Mouse (Mus musculus): Measurements from ENCODE around the gene Ppcdc.

The Ppcdc gene

DNA sequence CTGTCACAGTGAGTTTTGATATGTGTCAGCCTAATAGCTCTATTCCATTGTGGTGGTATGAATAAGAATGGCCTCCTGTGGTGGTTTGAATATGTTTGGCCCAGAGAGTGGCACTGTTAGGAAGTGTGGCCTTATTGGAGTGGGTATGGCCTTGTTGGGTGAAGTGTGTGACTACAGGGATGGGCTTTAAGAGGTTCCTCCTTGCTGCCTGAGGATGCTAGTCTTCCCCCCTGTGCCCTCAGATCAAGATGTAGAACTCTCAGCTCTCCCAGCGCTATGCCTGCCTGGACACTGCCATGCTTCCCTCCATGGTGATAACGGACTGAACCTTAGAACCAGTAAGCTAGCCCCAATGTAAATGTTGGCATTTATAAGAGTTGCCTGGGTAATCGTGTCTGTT, 78.9 kb downstream of the Ppcdc start:
- DNase-seq (ENCODE audit: low spot score in 2 of 2) = no peak

DNA sequence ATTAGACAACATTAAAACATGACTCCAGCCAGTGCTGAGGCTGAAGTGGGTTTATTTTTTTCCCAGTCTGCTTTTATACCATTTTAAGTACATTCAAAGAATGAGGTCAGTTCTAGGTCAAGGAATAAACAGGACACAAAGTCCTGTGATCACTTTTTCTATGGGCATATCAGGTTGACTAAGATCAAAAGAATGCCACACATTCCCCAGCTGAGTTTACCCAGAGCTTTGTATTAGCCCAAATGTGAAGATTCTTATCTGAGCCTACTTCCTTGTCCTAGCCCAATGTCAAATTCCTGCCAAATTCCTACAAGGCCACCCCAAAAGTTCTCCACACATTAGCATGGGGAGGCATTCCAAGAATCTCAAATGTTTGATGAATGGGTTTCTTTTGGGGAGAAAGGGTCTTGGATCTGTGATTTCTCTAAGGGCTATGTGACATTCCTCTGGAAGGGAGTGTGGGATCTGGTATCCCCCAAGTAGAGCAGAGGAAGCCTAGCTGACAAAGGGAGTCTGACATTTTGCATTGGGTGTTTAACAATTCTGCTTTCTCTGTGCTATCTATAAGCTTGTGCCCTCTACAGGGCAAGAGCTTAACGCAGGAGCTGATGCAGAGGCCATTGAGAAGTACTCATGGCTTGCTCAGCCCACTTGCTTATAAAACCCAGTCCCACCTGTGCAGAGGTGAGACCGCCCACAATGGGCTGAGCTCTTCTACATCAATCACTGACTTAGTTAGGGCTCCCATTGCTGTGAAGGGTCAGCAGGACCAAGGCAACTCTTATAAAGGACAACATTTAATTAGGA, 85.3 kb downstream of the Ppcdc start:
- DNase-seq (ENCODE audit: low spot score in 2 of 2) = no peak

DNA sequence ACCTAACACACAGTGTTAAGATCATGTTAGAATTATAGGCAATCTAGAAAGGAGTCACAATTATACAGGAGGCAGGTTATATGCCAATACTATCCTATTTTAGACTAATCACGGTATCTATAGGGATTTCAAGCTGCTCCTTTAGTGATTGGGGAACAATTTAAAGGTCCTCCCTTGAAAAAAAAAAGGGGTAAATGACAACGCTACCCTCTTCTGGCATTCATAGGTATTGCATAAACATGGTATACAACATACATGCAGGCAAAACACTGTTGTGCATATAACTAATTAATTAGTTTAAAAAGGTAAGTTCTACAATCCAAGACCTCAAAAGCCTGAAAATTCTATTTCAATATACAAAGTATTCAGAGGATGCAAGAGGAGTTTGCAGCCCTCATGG, 88.6 kb downstream of the Ppcdc start:
- DNase-seq (ENCODE audit: low spot score in 2 of 2) = no peak

DNA sequence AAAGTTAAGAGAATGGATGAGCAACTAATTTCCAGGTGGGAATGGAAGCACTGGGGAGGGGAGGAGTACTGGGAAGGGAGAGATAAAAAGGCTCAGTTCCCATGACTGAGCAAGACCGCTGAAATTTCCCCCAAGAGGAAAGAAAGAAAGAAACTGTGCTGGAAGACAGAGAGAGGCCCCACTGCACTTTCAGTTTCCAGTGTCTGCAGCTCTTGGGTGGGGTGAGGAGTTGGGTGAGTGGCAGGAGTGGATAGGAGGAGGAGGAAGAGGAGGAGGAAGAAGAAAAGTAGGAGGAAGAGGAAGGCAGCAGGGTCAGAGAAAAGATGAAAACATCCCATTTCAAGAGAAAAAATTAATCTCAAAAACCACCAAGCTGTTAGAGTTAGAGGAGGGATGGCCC, 94.0 kb downstream of the Ppcdc start:
- DNase-seq (ENCODE audit: low spot score in 2 of 2) = no peak

DNA sequence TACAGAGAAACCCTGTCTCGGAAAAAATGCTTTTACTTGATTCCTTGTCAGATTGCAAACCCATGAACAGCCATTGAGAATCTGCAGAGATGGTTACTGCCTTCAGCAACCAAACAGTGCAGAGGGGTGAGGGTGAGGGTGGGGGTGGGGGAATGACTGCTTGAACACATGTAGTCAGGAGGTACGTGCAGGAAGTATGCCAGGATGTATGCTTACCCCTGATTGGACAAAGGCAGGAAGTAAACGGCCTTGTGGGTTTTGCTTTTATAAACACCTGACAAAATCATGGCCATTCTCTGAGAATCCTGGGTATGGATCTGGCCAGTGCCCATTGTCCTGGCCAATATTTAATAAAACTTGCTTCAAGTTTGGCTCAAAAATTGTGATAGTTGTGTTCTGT, 96.2 kb downstream of the Ppcdc start:
- no peak for DNase-seq (ENCODE audit: low spot score in 2 of 2)

DNA sequence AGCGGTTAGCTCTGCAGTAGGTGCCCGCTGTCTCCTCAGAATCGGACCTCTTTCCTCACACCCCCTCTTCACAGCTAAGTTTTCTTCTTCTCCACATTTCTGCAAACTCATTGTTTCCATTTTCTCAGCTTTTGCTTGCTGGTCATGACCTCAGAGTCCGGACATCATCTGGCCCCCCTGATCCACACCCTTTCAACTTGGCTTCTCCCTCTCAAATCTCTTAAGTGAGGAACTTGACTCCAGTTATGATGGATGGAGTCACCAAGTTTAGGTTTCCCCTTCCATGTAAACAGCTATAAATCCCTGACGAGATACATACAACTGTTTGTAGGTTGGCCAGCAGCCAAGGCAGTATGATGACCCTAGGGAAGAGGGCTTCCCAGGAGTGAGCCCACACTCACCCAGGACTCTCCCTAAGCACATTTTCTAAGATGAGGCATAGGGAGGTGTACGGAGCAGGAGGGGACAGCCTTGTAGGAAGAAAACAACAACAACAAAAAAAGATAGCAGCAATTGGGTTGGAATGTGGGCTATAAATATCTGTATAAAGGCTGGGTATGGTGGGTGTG, 96.9 kb downstream of the Ppcdc start:
- DNase-seq (ENCODE audit: low spot score in 2 of 2) = no peak

DNA sequence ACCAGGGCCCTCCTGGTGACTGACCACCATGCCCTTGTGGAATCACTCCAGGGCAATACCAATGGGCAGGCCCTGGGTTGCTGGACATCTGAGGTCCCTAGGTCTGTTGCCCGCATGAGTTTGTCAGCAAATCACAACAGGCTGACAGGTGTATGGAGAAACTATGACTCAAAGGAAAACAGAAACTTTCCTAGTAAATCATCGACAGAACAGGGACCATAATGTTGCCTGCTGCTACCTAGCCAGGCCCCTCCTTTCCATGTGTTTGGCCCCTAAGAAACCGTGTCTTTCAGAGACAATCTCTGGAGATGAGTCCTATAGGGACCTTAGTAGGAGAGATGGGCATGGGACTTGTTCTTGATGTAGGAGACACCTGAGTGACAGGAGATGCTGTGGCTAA, 97.7 kb downstream of the Ppcdc start:
- DNase-seq (ENCODE audit: low spot score in 2 of 2) = no peak

DNA sequence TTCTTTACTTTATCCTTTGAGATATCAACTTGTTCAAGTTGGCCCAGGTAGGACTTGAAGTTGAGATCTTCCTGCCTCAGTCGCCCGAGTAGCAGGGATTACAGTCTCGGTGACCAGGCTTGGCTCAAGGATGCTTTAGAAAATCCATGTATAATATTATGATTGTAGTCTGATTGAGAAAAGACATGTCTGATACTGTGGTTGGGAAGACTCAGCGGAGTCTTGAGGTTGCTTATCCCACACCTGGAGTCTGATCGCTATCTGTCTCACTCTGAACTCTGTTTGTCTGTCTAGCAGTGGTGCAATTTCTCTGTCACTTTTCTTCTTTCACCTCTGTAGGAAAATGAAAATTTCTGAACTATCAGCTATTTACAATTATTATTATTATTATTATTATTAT, 99.6 kb downstream of the Ppcdc start:
- no peak for DNase-seq (ENCODE audit: low spot score in 2 of 2)

- DNase-seq (ENCODE audit: low spot score in 2 of 2) = no peak
Measured at GRCm38 (mm10) chr9:57339577-57340210, 100.2 kb downstream of the Ppcdc start.

- DNase-seq (ENCODE audit: low spot score in 2 of 2) = no peak
Measured at GRCm38 (mm10) chr9:57338706-57339105, 101.2 kb downstream of the Ppcdc start.

Data from urinary bladder, postnatal 36 days (tissue).